In genomic region chr11:58354476-58354875, GRCm38 (mm10) we compare ENCODE assay signal across 24 mouse cellular contexts. TPM values are rescaled to one million over a fixed set of nuclear protein-coding genes. Genes with fewer than 3 reads are reported as not detected.
DNase-seq lines count a peak whose midpoint lies in the region; ATAC-seq and TF ChIP-seq lines count a peak whose summit lies in the region.
"Had no signal": no experiment of that assay in that cellular context is flagged by ENCODE, and none has a peak within 500 bp of the region (broad histone marks: within the 10 kb centered on the region; RNA-seq: fewer than 3 reads in every experiment).

No protein-coding gene starts in this region.

- no peak overlapping the region for H3K4me2 ChIP-seq in liver, postnatal 0 days (ENCODE audit: low read depth, low read length)
- no peak overlapping the region for H3K4me2 ChIP-seq in liver, embryonic 11.5 days
- H3K4me2 ChIP-seq: heart, embryonic 11.5 days; hindbrain, embryonic 15.5 days; intestine, embryonic 15.5 days; midbrain, embryonic 12.5 days; neural tube, embryonic 15.5 days; stomach, embryonic 15.5 days had no signal

- no peaks in the 10 kb centered on the region for H3K36me3 ChIP-seq in liver, postnatal 0 days (replicated peaks; ENCODE audit: insufficient read depth, low read length)
- H3K36me3 ChIP-seq in liver, embryonic 11.5 days (ENCODE audit: control insufficient read depth, insufficient read depth, low read length), result peaks cover 2% of the 10 kb centered on the region; the same call in 1 of the 2 replicates
- H3K36me3 ChIP-seq: hindbrain, embryonic 15.5 days; intestine, embryonic 15.5 days; stomach, embryonic 15.5 days had no signal

- no peaks in the 10 kb centered on the region for H3K9me3 ChIP-seq in liver, postnatal 0 days (ENCODE audit: low read length)
- no peaks in the 10 kb centered on the region for H3K9me3 ChIP-seq in liver, embryonic 11.5 days (ENCODE audit: control insufficient read depth, low read length)
- H3K9me3 ChIP-seq: embryonic facial prominence, embryonic 10.5 days; hindbrain, embryonic 15.5 days; intestine, embryonic 15.5 days; midbrain, embryonic 12.5 days; neural tube, embryonic 15.5 days; stomach, embryonic 15.5 days had no signal

- DNase-seq in frontal cortex, postnatal 14 days (ENCODE audit: low spot score in 2 of 2), result no peak
- DNase-seq in liver, result peak; percentile 53
- DNase-seq in liver, postnatal 0 days, result no peak
- DNase-seq in liver, embryonic 11.5 days (ENCODE audit: low spot score), result no peak
- DNase-seq in telencephalon, adult 2 months (ENCODE audit: low read depth, low spot score), result peak; percentile 65
- DNase-seq in cerebellum, postnatal 36 days, result no peak
- DNase-seq: adrenal gland, postnatal 14 days; cerebellum, adult 9-10 months; forebrain, postnatal 0 days; gastrocnemius, postnatal 10 days; kidney, adult 8-10 months; kidney, postnatal 10 days; lung, adult 2 months; thymus, adult 18-20 months; thymus, postnatal 36 days had no signal

- TF ChIP-seq EP300 in liver, postnatal 0 days (IDR thresholded peaks at IDR 0.05; ENCODE audit: low read depth), result no peak

- H3K4me3 ChIP-seq in liver, postnatal 0 days (ENCODE audit: low read depth, low read length), result no peak overlapping the region
- H3K4me3 ChIP-seq in liver, embryonic 11.5 days (ENCODE audit: low read depth, low read length), result no peak overlapping the region
- H3K4me3 ChIP-seq: embryonic facial prominence, embryonic 10.5 days; hindbrain, embryonic 15.5 days; intestine, embryonic 15.5 days; midbrain, embryonic 12.5 days; neural tube, embryonic 15.5 days; stomach, embryonic 15.5 days had no signal

- whole genome bisulfite sequencing in liver, postnatal 0 days (ENCODE audit: insufficient replicate concordance), result 59% methylated on average over 10 of the region's 10 CpGs
- 55% methylated on average over 10 of the region's 10 CpGs for WGBS in liver, embryonic 11.5 days

- no peak for TF ChIP-seq CTCF in liver, postnatal 0 days (IDR thresholded peaks at IDR 0.05; ENCODE audit: low read depth)

- peak; percentile 89 for ATAC-seq in frontal cortex, adult (ENCODE audit: low TSS enrichment)
- ATAC-seq in liver, postnatal 0 days, result no peak
- ATAC-seq in liver, embryonic 11.5 days (replicated peaks; ENCODE audit: low FRiP score), result no peak
- ATAC-seq: forebrain, postnatal 0 days; intestine, embryonic 15.5 days had no signal

- no peak overlapping the region for H3K9ac ChIP-seq in liver, postnatal 0 days (replicated peaks)
- peak overlapping the region; percentile 16; the same call in 1 of the 2 replicates for H3K9ac ChIP-seq in liver, embryonic 11.5 days (ENCODE audit: low read depth, low read length)
- H3K9ac ChIP-seq: forebrain, postnatal 0 days; hindbrain, embryonic 15.5 days; intestine, embryonic 15.5 days; midbrain, embryonic 12.5 days; neural tube, embryonic 15.5 days; stomach, embryonic 15.5 days had no signal

- H3K27ac ChIP-seq in liver, postnatal 0 days (ENCODE audit: low read depth), result no peak overlapping the region
- no peak overlapping the region for H3K27ac ChIP-seq in liver, embryonic 11.5 days (ENCODE audit: low read depth, low read length)
- H3K27ac ChIP-seq: embryonic facial prominence, embryonic 10.5 days; hindbrain, embryonic 15.5 days; intestine, embryonic 15.5 days; midbrain, embryonic 12.5 days; neural tube, embryonic 15.5 days had no signal

- H3K4me1 ChIP-seq in liver, postnatal 0 days (ENCODE audit: insufficient read depth), result peaks cover 16% of the 10 kb centered on the region; the same call in 1 of the 2 replicates
- peaks cover 23% of the 10 kb centered on the region for H3K4me1 ChIP-seq in liver, embryonic 11.5 days (replicated peaks; ENCODE audit: control insufficient read depth, insufficient read depth, low read length)
- H3K4me1 ChIP-seq: embryonic facial prominence, embryonic 10.5 days; hindbrain, embryonic 15.5 days; midbrain, embryonic 12.5 days; neural tube, embryonic 15.5 days had no signal

- H3K27me3 ChIP-seq in liver, postnatal 0 days (ENCODE audit: insufficient read depth, low read length), result no peaks in the 10 kb centered on the region
- H3K27me3 ChIP-seq in liver, embryonic 11.5 days (replicated peaks; ENCODE audit: control insufficient read depth, insufficient read depth, low read length), result no peaks in the 10 kb centered on the region
- H3K27me3 ChIP-seq: hindbrain, embryonic 15.5 days; intestine, embryonic 15.5 days; midbrain, embryonic 12.5 days; neural tube, embryonic 15.5 days; stomach, embryonic 15.5 days had no signal

RNA-seq across cellular contexts. Expression of gene Sh3bp5l, which starts 24.0 kb away (rescaled TPM):
- polyA plus RNA-seq in liver, postnatal 0 days (2015; fragmentation: Nextera tagmentation; extraction: Ambion mirVana), result 10.5 and 11.0 TPM in 2 replicates
- polyA plus RNA-seq in liver, embryonic 11.5 days (2014; fragmentation: Nextera tagmentation; extraction: Ambion mirVana), result 20.5 and 25.3 TPM in 2 replicates

RNA-seq across cellular contexts. Expression of gene Zfp672, which starts 24.3 kb away (rescaled TPM):
- 44.4 and 46.2 TPM in 2 replicates for polyA plus RNA-seq in liver, postnatal 0 days (2015; fragmentation: Nextera tagmentation; extraction: Ambion mirVana)
- 50.6 and 50.7 TPM in 2 replicates for polyA plus RNA-seq in liver, embryonic 11.5 days (2014; fragmentation: Nextera tagmentation; extraction: Ambion mirVana)

RNA-seq across cellular contexts. Expression of gene Lypd8, which starts 24.4 kb away (rescaled TPM):
- not detected in 2 replicates for polyA plus RNA-seq in liver, postnatal 0 days (2015; fragmentation: Nextera tagmentation; extraction: Ambion mirVana)
- polyA plus RNA-seq in liver, embryonic 11.5 days (2014; fragmentation: Nextera tagmentation; extraction: Ambion mirVana), result 0.14 and 0.27 TPM in 2 replicates
- polyA plus RNA-seq: embryonic facial prominence, embryonic 10.5 days; forebrain, postnatal 0 days; heart, embryonic 11.5 days; hindbrain, embryonic 15.5 days; limb, embryonic 11.5 days; midbrain, embryonic 12.5 days had no signal

RNA-seq across cellular contexts. Expression of gene Zfp692, which starts 47.6 kb away (rescaled TPM):
- polyA plus RNA-seq in liver, postnatal 0 days (2015; fragmentation: Nextera tagmentation; extraction: Ambion mirVana), result 3.3 and 4.0 TPM in 2 replicates
- polyA plus RNA-seq in liver, embryonic 11.5 days (2014; fragmentation: Nextera tagmentation; extraction: Ambion mirVana), result 18.3 and 19.2 TPM in 2 replicates

Comparison
In these comparisons a context has a peak if more than half of its experiments do, and no peak if none do; other contexts are left out.
1. DNase-seq: peak in liver (single experiment) and telencephalon, adult 2 months (single experiment); none in frontal cortex, postnatal 14 days (0 of 2), liver, postnatal 0 days (single experiment), liver, embryonic 11.5 days (single experiment) and cerebellum, postnatal 36 days (0 of 2).